Mouse (Mus musculus): ENCODE measurements at regions not wholly inside any gene's neighbourhood (a gene's known extent, or its start where the extent isn't known, plus 50 kb on each side); places are given as distances from the start of the nearest gene placed in this dataset.
"Not testable (repeated sequence)": the region's sequence is repeated elsewhere in the genome, so short reads cannot be mapped to it uniquely, and the experiment has no call there.

GRCm38 (mm10) chr5:40441239-40441638 lies 686.0 kb upstream of the Hs3st1 start:
- Histone ChIP-seq H3K4me1 (no peaks in the 10 kb centered on the region), H3K36me3 (no peaks in the 10 kb centered on the region), H3K27ac (no peak overlapping the region), H3K27me3 (no peaks in the 10 kb centered on the region), H3K9me3 (no peaks in the 10 kb centered on the region), H3K4me3 (no peak overlapping the region), H3K9ac (no peak overlapping the region), H3K4me2 (replicated peaks) (no peak overlapping the region)
- ATAC-seq (ENCODE audit: low FRiP score, low read depth): no peak
- WGBS: 64% methylated on average over 7 of the region's 7 CpGs

- Histone ChIP-seq H3K9ac (no peak overlapping the region), H3K4me3 (no peak overlapping the region), H3K36me3 (no peaks in the 10 kb centered on the region), H3K9me3 (no peaks in the 10 kb centered on the region), H3K4me1 (no peaks in the 10 kb centered on the region), H3K27me3 (no peaks in the 10 kb centered on the region), H3K4me2 (replicated peaks) (no peak overlapping the region), H3K27ac (no peak overlapping the region)
- no peak for ATAC-seq (ENCODE audit: low FRiP score, low read depth)
Measured at GRCm38 (mm10) chr5:40402721-40403120, 647.4 kb upstream of the Hs3st1 start.

- Histone ChIP-seq H3K27ac (no peak overlapping the region), H3K9ac (no peak overlapping the region), H3K4me3 (no peak overlapping the region), H3K36me3 (no peaks in the 10 kb centered on the region), H3K4me1 (no peaks in the 10 kb centered on the region), H3K27me3 (no peaks in the 10 kb centered on the region), H3K9me3 (no peaks in the 10 kb centered on the region), H3K4me2 (replicated peaks) (no peak overlapping the region)
- ATAC-seq (ENCODE audit: low FRiP score, low read depth): no peak
- 71% methylated on average over 3 of the region's 3 CpGs for WGBS
Measured at GRCm38 (mm10) chr5:40394798-40395197, 639.5 kb upstream of the Hs3st1 start.

- Histone ChIP-seq H3K27me3 (no peaks in the 10 kb centered on the region), H3K4me3 (no peak overlapping the region), H3K27ac (no peak overlapping the region), H3K4me1 (no peaks in the 10 kb centered on the region), H3K9me3 (no peaks in the 10 kb centered on the region), H3K9ac (no peak overlapping the region), H3K4me2 (replicated peaks) (no peak overlapping the region), H3K36me3 (no peaks in the 10 kb centered on the region)
- no peak for ATAC-seq (ENCODE audit: low FRiP score, low read depth)
Measured at GRCm38 (mm10) chr5:40389591-40389990, 634.3 kb upstream of the Hs3st1 start.

GRCm38 (mm10) chr5:40366956-40367355 lies 611.7 kb upstream of the Hs3st1 start:
- ATAC-seq (ENCODE audit: low FRiP score, low read depth): no peak
- Histone ChIP-seq H3K9me3 (no peaks in the 10 kb centered on the region), H3K4me2 (replicated peaks) (no peak overlapping the region), H3K27me3 (no peaks in the 10 kb centered on the region), H3K36me3 (no peaks in the 10 kb centered on the region), H3K27ac (no peak overlapping the region), H3K4me3 (no peak overlapping the region), H3K4me1 (no peaks in the 10 kb centered on the region), H3K9ac (no peak overlapping the region)
- 91% methylated on average over 1 of the region's 1 CpGs for WGBS

GRCm38 (mm10) chr5:40331237-40331636 lies 576.0 kb upstream of the Hs3st1 start:
- no peak overlapping the region for H3K4me3 ChIP-seq
- no peak overlapping the region for H3K4me2 ChIP-seq (replicated peaks)
- no peaks in the 10 kb centered on the region for H3K27me3 ChIP-seq
- no peaks in the 10 kb centered on the region for H3K36me3 ChIP-seq
- H3K9me3 ChIP-seq: no peaks in the 10 kb centered on the region
- no peak overlapping the region for H3K9ac ChIP-seq
- 0 out of 2 replicates have a peak, but pooled peaks cover 4% of the 10 kb centered on the region for H3K4me1 ChIP-seq
- peak; percentile 83 for ATAC-seq (ENCODE audit: low FRiP score, low read depth)
- no peak overlapping the region for H3K27ac ChIP-seq
- 36% methylated on average over 1 of the region's 1 CpGs for WGBS

- no peak overlapping the region for H3K9ac ChIP-seq
- no peak overlapping the region for H3K4me3 ChIP-seq
- H3K4me2 ChIP-seq (replicated peaks): no peak overlapping the region
- H3K9me3 ChIP-seq: no peaks in the 10 kb centered on the region
- WGBS: 82% methylated on average over 5 of the region's 5 CpGs
- H3K4me1 ChIP-seq: no peaks in the 10 kb centered on the region
- no peaks in the 10 kb centered on the region for H3K27me3 ChIP-seq
- ATAC-seq (ENCODE audit: low FRiP score, low read depth): no peak
- H3K27ac ChIP-seq: no peak overlapping the region
- H3K36me3 ChIP-seq: no peaks in the 10 kb centered on the region
Measured at GRCm38 (mm10) chr5:40308510-40308909, 553.2 kb upstream of the Hs3st1 start.

GRCm38 (mm10) chr5:40304777-40305176 lies 549.5 kb upstream of the Hs3st1 start:
- 80% methylated on average over 2 of the region's 2 CpGs for WGBS
- not testable (repeated sequence) for H3K9ac ChIP-seq; H3K4me1 ChIP-seq; H3K27ac ChIP-seq; H3K4me2 ChIP-seq (replicated peaks); H3K4me3 ChIP-seq; ATAC-seq (ENCODE audit: low FRiP score, low read depth); H3K9me3 ChIP-seq; H3K36me3 ChIP-seq; H3K27me3 ChIP-seq

GRCm38 (mm10) chr5:40294868-40295693 lies 539.8 kb upstream of the Hs3st1 start:
- Histone ChIP-seq H3K36me3 (no peaks in the 10 kb centered on the region), H3K4me3 (no peak overlapping the region), H3K9ac (no peak overlapping the region), H3K4me2 (replicated peaks) (no peak overlapping the region), H3K4me1 (no peaks in the 10 kb centered on the region), H3K27me3 (no peaks in the 10 kb centered on the region), H3K27ac (no peak overlapping the region), H3K9me3 (no peaks in the 10 kb centered on the region)
- ATAC-seq (ENCODE audit: low FRiP score, low read depth): no peak
- 76% methylated on average over 3 of the region's 3 CpGs for WGBS

GRCm38 (mm10) chr5:40282330-40282729 lies 527.1 kb upstream of the Hs3st1 start:
- Histone ChIP-seq H3K4me1 (no peaks in the 10 kb centered on the region), H3K36me3 (no peaks in the 10 kb centered on the region), H3K9ac (no peak overlapping the region), H3K27ac (no peak overlapping the region), H3K4me3 (no peak overlapping the region), H3K27me3 (no peaks in the 10 kb centered on the region), H3K9me3 (no peaks in the 10 kb centered on the region), H3K4me2 (replicated peaks) (no peak overlapping the region)
- ATAC-seq (ENCODE audit: low FRiP score, low read depth): no peak
- 41% methylated on average over 2 of the region's 2 CpGs for WGBS

GRCm38 (mm10) chr5:40246664-40247063 lies 491.4 kb upstream of the Hs3st1 start:
- H3K4me2 ChIP-seq (replicated peaks): no peak overlapping the region
- no peaks in the 10 kb centered on the region for H3K4me1 ChIP-seq
- ATAC-seq (ENCODE audit: low FRiP score, low read depth): no peak
- no peak overlapping the region for H3K9ac ChIP-seq
- H3K27ac ChIP-seq: no peak overlapping the region
- H3K9me3 ChIP-seq: no peaks in the 10 kb centered on the region
- 77% methylated on average over 3 of the region's 3 CpGs for WGBS
- H3K36me3 ChIP-seq: no peaks in the 10 kb centered on the region
- no peaks in the 10 kb centered on the region for H3K27me3 ChIP-seq
- H3K4me3 ChIP-seq: no peak overlapping the region
